Mouse (Mus musculus) left cerebral cortex, postnatal 36 days (tissue): ENCODE measurements at regions not wholly inside any gene's neighbourhood (a gene's known extent, or its start where the extent isn't known, plus 50 kb on each side); places are given as distances from the start of the nearest gene placed in this dataset.
A peak's percentile ranks its signal among the peaks of the same experiment; 100 is the strongest.

Experiments
- DNase-seq, 2 experiments: peaks; one replicate each; pipeline ENCODE4 v3.0.0; 2021 to 2022; ENCODE audit warnings: low spot score in 2 of 2, mixed read lengths in 1 of 2
- intact Hi-C: fragments of 180-260 bp; cut with DNase I; formaldehyde crosslinking; loops from one replicate; pipeline ENCODE4 v1.15.1; 2025

GRCm38 (mm10) chr16:21274012-21274528 lies 69.5 kb downstream of the Ephb3 start:
- intact Hi-C loops: no loop called here
- DNase-seq: no peak

GRCm38 (mm10) chr16:21277789-21278342 lies 73.3 kb downstream of the Ephb3 start:
- DNase-seq: no peak
- intact Hi-C loops: no loop called here

DNA sequence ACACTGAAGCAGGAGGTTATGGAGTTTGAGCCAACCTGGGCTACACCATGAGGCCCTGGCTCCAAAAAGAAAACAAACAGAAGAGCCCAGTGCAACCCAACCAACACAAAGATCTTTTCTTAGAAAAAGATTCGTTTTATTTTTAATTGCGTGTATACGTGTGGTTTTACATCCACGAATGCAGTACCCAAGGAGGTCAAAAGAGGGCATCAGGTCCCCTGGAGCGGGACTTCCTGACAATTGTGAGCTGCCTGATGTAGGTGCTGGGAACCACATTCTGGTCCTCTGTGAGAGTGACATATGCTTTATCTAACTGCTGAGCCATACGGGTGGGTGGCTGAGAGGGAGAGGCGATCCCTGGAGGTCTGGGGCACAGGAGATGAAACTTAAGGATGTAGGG lies 73.8 kb downstream of the Ephb3 start:
- intact Hi-C loops: no loop called here
- DNase-seq: no peak

DNA sequence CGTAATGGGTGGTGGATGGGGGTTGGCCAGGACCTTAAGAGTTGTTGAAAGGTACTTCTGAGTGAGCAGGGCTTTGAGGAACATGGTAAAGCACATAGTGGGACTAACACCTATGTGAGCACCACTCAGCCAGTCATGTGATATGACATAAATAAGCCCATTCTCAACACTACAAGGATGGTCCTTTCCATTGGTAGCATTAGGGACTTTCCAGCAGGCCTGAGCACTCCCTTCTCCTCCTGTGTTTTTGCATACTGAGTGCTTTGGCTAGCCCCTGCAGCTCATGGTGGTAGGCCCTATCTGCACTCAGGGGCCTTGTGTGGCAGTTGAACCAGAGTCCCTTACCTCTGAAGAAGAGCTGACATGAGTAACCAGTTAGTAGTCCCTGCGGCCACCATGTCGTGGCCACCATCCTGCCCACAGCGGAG lies 75.7 kb downstream of the Ephb3 start:
- intact Hi-C loops: no loop called here
- no peak for DNase-seq

GRCm38 (mm10) chr16:21281958-21282730 lies 77.6 kb downstream of the Ephb3 start:
- intact Hi-C loops: no loop called here
- DNase-seq: no peak

GRCm38 (mm10) chr16:21286099-21286498 lies 81.5 kb downstream of the Ephb3 start:
- intact Hi-C loops: no loop called here
- DNase-seq: no peak

DNA sequence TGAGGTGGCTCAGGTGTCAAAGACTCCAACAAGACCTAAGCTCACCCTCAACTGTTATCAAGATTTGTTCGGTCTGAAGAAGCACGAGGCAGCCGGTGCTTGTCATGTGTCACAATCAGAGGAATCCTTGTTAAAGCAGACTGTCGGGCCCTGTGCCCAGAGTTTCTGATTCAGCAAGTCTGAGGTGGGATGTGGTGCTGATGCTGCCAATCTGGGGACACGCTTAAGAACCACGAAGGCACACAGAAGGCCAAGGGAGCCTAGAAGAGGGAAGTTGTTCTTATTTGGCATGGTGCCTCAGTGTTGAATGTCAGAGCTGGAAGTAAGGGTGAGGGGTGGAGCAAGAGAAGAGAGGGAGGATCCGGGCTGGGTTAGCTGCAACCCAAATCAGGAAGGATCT lies 85.0 kb downstream of the Ephb3 start:
- intact Hi-C loops: no loop called here
- peak; percentile 36 to 46 for DNase-seq

GRCm38 (mm10) chr16:21293010-21293409 lies 88.5 kb downstream of the Ephb3 start:
- no peak for DNase-seq
- intact Hi-C loops: no loop called here

- DNase-seq: no peak
- intact Hi-C loops: no loop called here
These were observed 89.0 kb downstream of the Ephb3 start for GRCm38 (mm10) chr16:21293569-21293968.

DNA sequence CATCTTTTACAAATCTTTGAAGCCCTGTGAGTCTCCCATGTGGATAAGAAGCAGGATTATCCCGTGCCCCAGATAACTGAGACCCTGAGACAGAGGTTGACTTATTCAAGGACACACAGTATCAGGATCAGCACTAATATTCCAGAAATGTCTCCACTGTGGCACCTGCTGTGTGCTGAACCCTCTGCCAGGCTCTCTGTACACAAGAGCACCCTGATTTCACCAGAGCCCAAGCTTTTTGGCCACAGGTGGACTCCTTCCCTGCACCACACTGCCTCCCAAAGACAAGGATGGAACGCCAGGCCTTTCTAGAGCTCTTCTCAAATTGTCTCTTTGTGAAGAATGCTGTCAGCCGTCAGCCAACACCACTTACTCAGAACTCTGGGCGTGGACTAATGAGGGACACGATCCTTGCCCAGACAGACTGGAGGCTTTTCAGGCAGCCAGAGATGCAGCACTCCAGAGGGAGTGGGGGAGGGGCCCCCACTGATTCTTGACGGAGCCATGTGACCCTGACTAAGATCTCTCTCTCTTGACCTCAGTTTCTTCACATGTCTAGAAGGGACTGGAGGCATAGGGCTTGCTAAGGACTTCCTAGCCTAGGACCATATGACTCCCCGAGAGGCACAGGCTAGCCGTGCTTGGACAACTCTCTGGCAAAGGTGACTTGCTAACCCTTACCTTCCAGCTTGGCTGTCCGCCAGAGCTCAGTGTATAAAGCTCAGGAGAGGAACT lies 90.3 kb downstream of the Ephb3 start:
- DNase-seq: no peak
- intact Hi-C loops: no loop called here

GRCm38 (mm10) chr16:21295956-21296733 lies 91.6 kb downstream of the Ephb3 start:
- intact Hi-C loops: no loop called here
- no peak for DNase-seq

GRCm38 (mm10) chr16:21296786-21297185 lies 92.2 kb downstream of the Ephb3 start:
- intact Hi-C loops: no loop called here
- no peak for DNase-seq

DNA sequence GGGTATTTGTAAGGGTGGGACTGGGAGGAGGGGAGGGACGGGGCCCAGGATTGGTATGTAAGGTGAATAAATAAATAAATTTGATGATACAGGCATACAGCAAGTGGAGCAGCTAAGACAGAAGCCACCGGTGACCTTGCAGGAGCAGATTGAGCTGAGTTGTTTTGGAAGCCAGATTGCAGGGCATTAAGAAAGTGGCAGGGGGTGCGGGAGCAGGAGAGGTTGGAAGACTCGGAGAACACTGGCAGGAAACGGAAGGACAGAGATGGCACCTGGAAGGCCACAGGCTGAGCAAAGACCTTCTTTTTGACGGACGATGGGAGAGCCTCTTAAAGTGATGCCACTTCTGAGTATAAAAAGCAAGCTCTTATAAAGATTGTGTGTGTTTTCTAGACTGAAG lies 94.3 kb downstream of the Ephb3 start:
- no peak for DNase-seq
- intact Hi-C loops: no loop called here

DNA sequence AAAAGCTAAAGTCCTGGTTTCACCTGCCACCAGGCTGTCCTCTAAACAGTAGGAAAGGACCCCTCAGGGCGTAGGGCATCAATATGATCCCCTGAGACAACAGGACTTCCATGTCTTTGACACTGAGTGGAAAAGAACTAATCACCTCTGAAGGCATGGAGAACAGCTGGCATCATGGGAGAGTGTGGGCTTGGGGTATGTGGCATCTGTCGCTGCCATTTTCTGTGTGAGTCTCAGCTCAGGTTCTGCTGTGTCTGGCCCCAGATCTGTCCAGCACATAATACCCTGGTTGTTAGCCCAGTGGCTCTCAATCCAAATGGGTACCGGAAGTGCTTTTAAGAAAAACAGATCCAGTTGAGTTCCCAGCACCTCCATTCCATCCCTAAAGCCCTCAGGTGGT lies 101.3 kb downstream of the Ephb3 start:
- no peak for DNase-seq
- intact Hi-C loops: no loop called here

- DNase-seq: no peak
- intact Hi-C loops: no loop called here
These were observed 104.0 kb downstream of the Ephb3 start for GRCm38 (mm10) chr16:21308513-21308912.

GRCm38 (mm10) chr16:21310636-21311615 lies 106.4 kb downstream of the Ephb3 start:
- DNase-seq: peak; percentile 57 to 62
- intact Hi-C loops: no loop called here

- intact Hi-C loops: no loop called here
These were observed 107.2 kb downstream of the Ephb3 start for GRCm38 (mm10) chr16:21311781-21312180.

DNA sequence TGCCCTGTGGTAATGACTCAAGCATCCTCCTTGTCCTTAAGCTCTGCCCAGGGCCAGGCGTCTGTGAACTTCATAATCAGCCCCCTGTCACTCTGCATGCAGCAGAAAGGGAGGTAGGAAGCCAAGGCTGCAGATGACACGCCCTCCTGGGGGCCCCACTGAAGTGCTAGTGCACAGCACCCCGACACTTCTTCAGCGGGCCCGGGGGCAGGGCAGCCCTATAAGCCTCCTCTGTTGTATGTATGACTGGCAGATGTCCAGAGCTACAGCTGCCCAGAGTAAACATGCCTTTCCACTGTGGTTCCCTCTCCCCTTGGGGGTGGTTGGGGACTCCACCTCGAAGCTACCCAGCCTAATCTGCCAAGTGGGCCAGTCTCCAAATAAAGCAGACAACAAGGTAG lies 107.2 kb upstream of the Vps8 start:
- DNase-seq: no peak
- intact Hi-C loops: loop anchor here (5.0 kb wide), 1 partner anchor 68 kb away; no protein-coding TSS in a partner anchor

More at GRCm38 (mm10) chr16:21311781-21312180, 107.2 kb downstream of the Ephb3 start:
- DNase-seq: no peak
